Mouse (Mus musculus): ENCODE data around the gene Cyth1. TPM values are rescaled to one million over a fixed set of nuclear protein-coding genes. Genes with fewer than 3 reads are reported as not detected.

Cyth1 gene
- total and polyA plus RNA-seq, 3 experiments = 49.7 to 108 (median 79.7) TPM

DNA sequence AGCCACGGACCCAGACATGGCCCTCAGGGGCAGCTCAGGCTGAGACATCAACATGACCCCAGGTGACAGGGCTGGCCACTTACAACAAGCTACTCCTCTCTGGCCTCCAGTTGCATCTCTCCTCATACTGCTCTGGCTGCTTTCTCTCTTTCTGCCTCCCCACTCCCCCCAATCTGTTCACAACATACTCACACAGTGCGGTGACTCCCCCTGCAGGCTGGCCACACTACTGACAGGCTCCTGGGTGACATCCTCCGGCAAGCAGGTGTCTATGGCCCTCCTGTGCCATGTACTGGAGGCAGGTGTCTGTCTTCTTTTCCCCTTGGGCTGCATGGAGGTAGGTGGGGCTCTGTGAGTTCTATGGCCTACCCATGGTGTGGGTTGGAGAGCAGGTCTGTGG lies 49.6 kb upstream of the Cyth1 start:
- Histone ChIP-seq H3K27me3 (replicated peaks) (peaks cover 86% of the 10 kb centered on the region), H3K27ac (ENCODE audit: insufficient read depth, low read depth) (no peak overlapping the region), H3K9me3 (replicated peaks; ENCODE audit: low read length) (peaks cover 12% of the 10 kb centered on the region), H3K36me3 (replicated peaks in 1 of 2; ENCODE audit: control insufficient read depth in 1 of 2, insufficient read depth in 1 of 2, low read length in 1 of 2) (no peaks in the 10 kb centered on the region), H3K9ac (ENCODE audit: insufficient read depth, low read depth) (no peak overlapping the region), H3K79me2 (replicated peaks; ENCODE audit: control insufficient read depth, extremely low read depth, insufficient read depth, poor library complexity, severe bottlenecking) (no peaks in the 10 kb centered on the region), H3K4me3 (replicated peaks in 1 of 3; ENCODE audit: low read depth in 2 of 3, low read length in 2 of 3, poor library complexity in 1 of 3) (no peak overlapping the region), H3K4me2 (ENCODE audit: insufficient read depth, low read depth, poor library complexity, severe bottlenecking) (no peak overlapping the region), H3K4me1 (ENCODE audit: control insufficient read depth in 1 of 2, insufficient read depth in 2 of 2) (no peaks in the 10 kb centered on the region)
- in situ Hi-C loops (cut with MboI; ENCODE audit: low pct_ligation_motif_present, low pct_unique_long_range_greater_than_20kb, low sequenced_read_pairs) = no loop called here
- dilution Hi-C loops (cut with MboI; ENCODE audit: extremely low pct_ligation_motif_present, extremely low pct_unique_long_range_greater_than_20kb, low sequenced_read_pairs) = no loop called here
- DNase-seq (ENCODE audit: extremely low read depth) = no peak
- TF ChIP-seq MAZ (IDR thresholded peaks at IDR 0.05; ENCODE audit: low read depth, low read length) (no peak), EP300 (IDR thresholded peaks at IDR 0.05; ENCODE audit: low read length) (no peak), PAX5 (IDR thresholded peaks at IDR 0.05; ENCODE audit: low read length) (no peak), NRF1 (IDR thresholded peaks at IDR 0.05; ENCODE audit: low read depth, low read length) (no peak), NELFE (IDR thresholded peaks at IDR 0.05; ENCODE audit: low read depth, low read length) (no peak), RAD21 (IDR thresholded peaks at IDR 0.05; ENCODE audit: low read depth, low read length) (peak; percentile 33), KAT2A (IDR thresholded peaks at IDR 0.05; ENCODE audit: insufficient replicate concordance, low read length) (no peak), HCFC1 (IDR thresholded peaks at IDR 0.05; ENCODE audit: low read depth, low read length) (no peak), CHD1 (IDR thresholded peaks at IDR 0.05; ENCODE audit: low read depth, low read length) (no peak), ELF1 (IDR thresholded peaks at IDR 0.05; ENCODE audit: low read depth, low read length) (no peak), CTCF (conservative IDR thresholded peaks at IDR 0.05 in 1 of 2, IDR thresholded peaks at IDR 0.05 in 1 of 2; ENCODE audit: low read depth in 2 of 2, low read length in 2 of 2) (peak in 1 of 2 experiments; percentile 50; a peak in 2 of 4 replicates)

DNA sequence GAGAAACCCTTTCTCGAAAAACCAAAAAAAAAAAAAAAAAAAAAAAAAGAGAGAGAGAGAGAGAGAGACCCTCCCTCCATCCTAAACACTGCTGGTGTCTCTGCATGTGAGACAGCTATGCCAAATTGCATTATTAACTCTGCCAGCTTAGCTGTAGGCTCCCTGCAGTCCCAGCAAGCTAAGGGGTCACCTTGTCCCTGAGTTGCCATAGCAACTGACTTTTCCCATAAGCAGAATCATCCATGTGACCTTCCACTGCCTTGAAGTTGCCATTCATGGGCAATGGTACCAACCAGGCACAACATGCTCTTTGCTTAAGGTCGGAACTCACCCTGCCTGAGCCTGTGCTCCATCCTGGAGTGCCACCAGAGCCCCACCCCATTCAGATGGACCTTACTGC lies 46.6 kb upstream of the Cyth1 start:
- TF ChIP-seq KAT2A (IDR thresholded peaks at IDR 0.05; ENCODE audit: insufficient replicate concordance, low read length) = no peak
- TF ChIP-seq MAFK (IDR thresholded peaks at IDR 0.05; ENCODE audit: insufficient replicate concordance, low read length) = no peak
- TF ChIP-seq USF1 (IDR thresholded peaks at IDR 0.05; ENCODE audit: low read depth, low read length) = no peak
- TF ChIP-seq ETS1 (conservative IDR thresholded peaks at IDR 0.05; ENCODE audit: low read depth, low read length) = no peak
- TF ChIP-seq CHD2 (IDR thresholded peaks at IDR 0.05; ENCODE audit: low read length) = no peak
- TF ChIP-seq NRF1 (IDR thresholded peaks at IDR 0.05; ENCODE audit: low read depth, low read length) = no peak
- no peak for TF ChIP-seq SMC3 (IDR thresholded peaks at IDR 0.05; ENCODE audit: low read depth, low read length)
- no peak for TF ChIP-seq HCFC1 (IDR thresholded peaks at IDR 0.05; ENCODE audit: low read depth, low read length)
- no peak for TF ChIP-seq POLR2AphosphoS2 (IDR thresholded peaks at IDR 0.05; ENCODE audit: low read depth, low read length)
- TF ChIP-seq USF2 (conservative IDR thresholded peaks at IDR 0.05; ENCODE audit: low read depth, low read length) = no peak
- no peak for TF ChIP-seq ZMIZ1 (IDR thresholded peaks at IDR 0.05; ENCODE audit: low read depth, low read length)
- no peak for TF ChIP-seq TBP (conservative IDR thresholded peaks at IDR 0.05; ENCODE audit: low read depth, low read length)
- no peak for TF ChIP-seq PAX5 (IDR thresholded peaks at IDR 0.05; ENCODE audit: low read length)
- TF ChIP-seq BHLHE40 (IDR thresholded peaks at IDR 0.05; ENCODE audit: low read depth, low read length) = no peak
- no peak for TF ChIP-seq MXI1 (IDR thresholded peaks at IDR 0.05; ENCODE audit: low read depth, low read length)
- Histone ChIP-seq H3K27ac (ENCODE audit: insufficient read depth, low read depth) (no peak overlapping the region), H3K4me3 (replicated peaks in 1 of 3; ENCODE audit: low read depth in 2 of 3, low read length in 2 of 3, poor library complexity in 1 of 3) (no peak overlapping the region), H3K4me1 (ENCODE audit: control insufficient read depth in 1 of 2, insufficient read depth in 2 of 2) (peaks cover 0 to 8% of the 10 kb centered on the region in 2 experiments; a peak in 2 of 4 replicates), H3K79me2 (replicated peaks; ENCODE audit: control insufficient read depth, extremely low read depth, insufficient read depth, poor library complexity, severe bottlenecking) (no peaks in the 10 kb centered on the region), H3K27me3 (replicated peaks) (peaks cover 67% of the 10 kb centered on the region), H3K4me2 (ENCODE audit: insufficient read depth, low read depth, poor library complexity, severe bottlenecking) (no peak overlapping the region), H3K9ac (ENCODE audit: insufficient read depth, low read depth) (no peak overlapping the region), H3K36me3 (replicated peaks in 1 of 2; ENCODE audit: control insufficient read depth in 1 of 2, insufficient read depth in 1 of 2, low read length in 1 of 2) (no peaks in the 10 kb centered on the region), H3K9me3 (replicated peaks; ENCODE audit: low read length) (peaks cover 12% of the 10 kb centered on the region)
- DNase-seq (ENCODE audit: extremely low read depth) = no peak
- in situ Hi-C loops (cut with MboI; ENCODE audit: low pct_ligation_motif_present, low pct_unique_long_range_greater_than_20kb, low sequenced_read_pairs) (no loop called here), dilution Hi-C loops (cut with MboI; ENCODE audit: extremely low pct_ligation_motif_present, extremely low pct_unique_long_range_greater_than_20kb, low sequenced_read_pairs) (no loop called here)
